Mouse (Mus musculus): ENCODE data around the gene Rabgap1l.

Gene Rabgap1l

GRCm38 (mm10) chr1:160318057-160318725, 474.8 kb downstream of the Rabgap1l start:
- no peak for DNase-seq (ENCODE audit: low read depth, low spot score)

- no peak for DNase-seq (ENCODE audit: low read depth, low spot score)
Measured at GRCm38 (mm10) chr1:160316239-160316638, 476.8 kb downstream of the Rabgap1l start.

- DNase-seq (ENCODE audit: low read depth, low spot score) = no peak
Measured at GRCm38 (mm10) chr1:160312658-160313057, 480.4 kb downstream of the Rabgap1l start.

GRCm38 (mm10) chr1:160311861-160312260, 481.1 kb downstream of the Rabgap1l start:
- DNase-seq (ENCODE audit: low read depth, low spot score) = no peak

GRCm38 (mm10) chr1:160309951-160310350, 483.1 kb downstream of the Rabgap1l start:
- DNase-seq (ENCODE audit: low read depth, low spot score) = no peak

- DNase-seq (ENCODE audit: low read depth, low spot score) = no peak
Measured at GRCm38 (mm10) chr1:160308996-160309395, 484.0 kb downstream of the Rabgap1l start.

- DNase-seq (ENCODE audit: low read depth, low spot score) = no peak
Measured at GRCm38 (mm10) chr1:160308498-160308897, 484.5 kb downstream of the Rabgap1l start.

- no peak for DNase-seq (ENCODE audit: low read depth, low spot score)
Measured at GRCm38 (mm10) chr1:160306866-160307616, 486.0 kb downstream of the Rabgap1l start.

GRCm38 (mm10) chr1:160306336-160306735, 486.7 kb downstream of the Rabgap1l start:
- DNase-seq (ENCODE audit: low read depth, low spot score) = no peak

GRCm38 (mm10) chr1:160305826-160306225, 487.2 kb downstream of the Rabgap1l start:
- DNase-seq (ENCODE audit: low read depth, low spot score) = no peak

GRCm38 (mm10) chr1:160304969-160305498, 488.0 kb downstream of the Rabgap1l start:
- DNase-seq (ENCODE audit: low read depth, low spot score) = no peak

GRCm38 (mm10) chr1:160302268-160302667, 490.7 kb downstream of the Rabgap1l start:
- DNase-seq (ENCODE audit: low read depth, low spot score) = no peak

- no peak for DNase-seq (ENCODE audit: low read depth, low spot score)
Measured at GRCm38 (mm10) chr1:160301156-160301555, 491.9 kb downstream of the Rabgap1l start.

GRCm38 (mm10) chr1:160300704-160301103, 492.3 kb downstream of the Rabgap1l start:
- DNase-seq (ENCODE audit: low read depth, low spot score) = no peak

- DNase-seq (ENCODE audit: low read depth, low spot score) = no peak
Measured at GRCm38 (mm10) chr1:160299979-160300378, 493.0 kb downstream of the Rabgap1l start.

GRCm38 (mm10) chr1:160298893-160299292, 494.1 kb downstream of the Rabgap1l start:
- DNase-seq (ENCODE audit: low read depth, low spot score) = no peak

GRCm38 (mm10) chr1:160297701-160298100, 495.3 kb downstream of the Rabgap1l start:
- DNase-seq (ENCODE audit: low read depth, low spot score) = no peak

GRCm38 (mm10) chr1:160295323-160295722, 497.7 kb downstream of the Rabgap1l start:
- no peak for DNase-seq (ENCODE audit: low read depth, low spot score)

GRCm38 (mm10) chr1:160293488-160293887, 499.5 kb downstream of the Rabgap1l start:
- no peak for DNase-seq (ENCODE audit: low read depth, low spot score)

- DNase-seq (ENCODE audit: low read depth, low spot score) = no peak
Measured at GRCm38 (mm10) chr1:160292058-160292457, 501.0 kb downstream of the Rabgap1l start.

- no peak for DNase-seq (ENCODE audit: low read depth, low spot score)
Measured at GRCm38 (mm10) chr1:160290242-160290641, 502.8 kb downstream of the Rabgap1l start.

- no peak for DNase-seq (ENCODE audit: low read depth, low spot score)
Measured at GRCm38 (mm10) chr1:160287058-160287645, 505.9 kb downstream of the Rabgap1l start.

Measured in c-Kit-negative CD71-positive TER-119-positive erythroid progenitor cells, embryonic 14.5 days (primary cell).